In genomic region chr4:132501639-132502038, GRCm38 (mm10) we compare ENCODE assay signal across 25 mouse cellular contexts. TPM values are rescaled to one million over a fixed set of nuclear protein-coding genes. Genes with fewer than 3 reads are reported as not detected.
DNase-seq lines count a peak whose midpoint lies in the region; ATAC-seq and TF ChIP-seq lines count a peak whose summit lies in the region.
"Had no signal": no experiment of that assay in that cellular context is flagged by ENCODE, and none has a peak within 500 bp of the region (broad histone marks: within the 10 kb centered on the region; RNA-seq: fewer than 3 reads in every experiment).

No protein-coding gene starts in this region.

- H3K36me3 ChIP-seq in MEL (ENCODE audit: control insufficient read depth in 1 of 2, insufficient read depth in 2 of 2, low read length in 2 of 2), result peaks cover 30 to 32% of the 10 kb centered on the region in 2 experiments

- intact Hi-C loops in left cerebral cortex, postnatal 10 days (cut with DNase I), result no loop called here

- no peak overlapping the region for H3K27ac ChIP-seq in MEL (ENCODE audit: control insufficient read depth, low read depth, low read length)

- no peaks in the 10 kb centered on the region for H3K9me3 ChIP-seq in MEL (replicated peaks; ENCODE audit: insufficient read depth, low read length)
- H3K9me3 ChIP-seq: G1E had no signal

- no peak for TF ChIP-seq RAD21 in MEL (IDR thresholded peaks at IDR 0.05; ENCODE audit: low read depth, low read length)

- peaks cover 32% of the 10 kb centered on the region for H3K79me2 ChIP-seq in MEL (ENCODE audit: control insufficient read depth, insufficient read depth, low read length, poor library complexity)

- ATAC-seq in megakaryocyte progenitor cell, adult 5-6 weeks (replicated peaks; ENCODE audit: poor library complexity), result peak; percentile 37; the same call in 1 of the 2 replicates
- ATAC-seq: activated CD4-positive, CD25-positive, alpha-beta regulatory T cell, adult 4 months; CD4-positive, CD25-positive, alpha-beta regulatory T cell, adult 4 months; Patski had no signal

- H3K4me1 ChIP-seq in MEL (ENCODE audit: control insufficient read depth in 1 of 2, insufficient read depth in 2 of 2, low read length in 2 of 2), result peaks cover 20 to 23% of the 10 kb centered on the region in 2 experiments

- TF ChIP-seq POLR2A in MEL (IDR thresholded peaks at IDR 0.05; ENCODE audit: control insufficient read depth in 1 of 2, insufficient read depth in 1 of 2, low read depth in 1 of 2, low read length in 2 of 2, poor library complexity in 1 of 2), result no peak

- no peak overlapping the region for H3K9ac ChIP-seq in MEL (ENCODE audit: control insufficient read depth, low read depth, low read length, poor library complexity, severe bottlenecking)

- TF ChIP-seq EP300 in MEL (IDR thresholded peaks at IDR 0.05; ENCODE audit: low read depth in 1 of 2, low read length in 2 of 2), result peak in 1 of 2 experiments; percentile 45; a peak in 1 of 4 replicates

- TF ChIP-seq CTCF in MEL (IDR thresholded peaks at IDR 0.05 in 2 of 3, conservative IDR thresholded peaks at IDR 0.05 in 1 of 3; ENCODE audit: control insufficient read depth in 1 of 3, insufficient read depth in 1 of 3, low read depth in 2 of 3, low read length in 3 of 3, poor library complexity in 1 of 3, severe bottlenecking in 1 of 3), result no peak

- DNase-seq in ES-CJ7 (ENCODE audit: low read depth, low spot score) (peak; percentile 2), MEL (ENCODE audit: low read depth, low spot score) (peak; percentile 79), MEL-GATA-1-ER (ENCODE audit: extremely low read depth, low read depth) (peak; percentile 54)
- DNase-seq in layer of hippocampus, postnatal 36 days, result no peak
- no peak for DNase-seq in cerebellum, adult 18-20 months
- no peak for DNase-seq in left cerebral cortex, postnatal 10 days (ENCODE audit: extremely low spot score in 1 of 2, low spot score in 2 of 2)
- no peak for DNase-seq in layer of hippocampus, adult 9-11 months
- DNase-seq: adrenal gland, adult 2 months; adrenal gland, adult 8-10 months; adrenal gland, postnatal 10 days; adrenal gland, postnatal 14 days; adrenal gland, postnatal 25 days; adrenal gland, postnatal 36 days; B cell, adult 2 months; cerebellum, adult 11 months; cerebellum, adult 11-12 months; cerebellum, adult 2 months; cerebellum, adult 8-10 months; cerebellum, adult 9-10 months had no signal

- no peaks in the 10 kb centered on the region for H3K27me3 ChIP-seq in MEL (ENCODE audit: control insufficient read depth in 1 of 2, insufficient read depth in 2 of 2, low read length in 2 of 2)
- H3K27me3 ChIP-seq: CH12.LX, Patski had no signal

- H3K4me3 ChIP-seq in MEL (ENCODE audit: control insufficient read depth in 1 of 2, insufficient read depth in 1 of 2, low read depth in 2 of 2, low read length in 2 of 2), result no peak overlapping the region

TF ChIP-seq in MEL, 35 proteins besides CTCF, POLR2A, EP300 and RAD21:
- peak; percentile 72 for TF ChIP-seq GATA1 (IDR thresholded peaks at IDR 0.05; ENCODE audit: low read depth, low read length)
- TF ChIP-seq TBP (IDR thresholded peaks at IDR 0.05; ENCODE audit: low read depth, low read length), result 0 out of 2 replicates have a peak, but pooled peaks have one; percentile 36
- no peak for TF ChIP-seq NRF1 (IDR thresholded peaks at IDR 0.05; ENCODE audit: insufficient read depth, low read depth, low read length, poor library complexity, severe bottlenecking)
- peak; percentile 46; the same call in 1 of the 2 replicates for TF ChIP-seq SIN3A (IDR thresholded peaks at IDR 0.05; ENCODE audit: low read length)
- TF ChIP-seq ZNF384 (IDR thresholded peaks at IDR 0.05; ENCODE audit: low read depth, low read length), result peak; percentile 34; the same call in 1 of the 2 replicates

RNA-seq across cellular contexts. Expression of gene Sesn2, which starts 8.7 kb away (rescaled TPM):
- total RNA-seq in MEL (2012; rRNA removed), result 9.6 and 38.3 TPM in 2 replicates
- 10 to 100 TPM in 1 of 2 experiments, not detected in 1; 27.5 TPM for polyA plus RNA-seq in MEL (2012; ENCODE audit: insufficient read depth in 1 of 2, insufficient read length in 2 of 2, low read depth in 1 of 2, low replicate concordance in 2 of 2, missing spikeins in 1 of 2)
- 2.4 and 3.4 TPM in 2 replicates for total RNA-seq in megakaryocyte progenitor cell, adult 5-6 weeks (2015)
- 2.6 and 3.0 TPM in 2 replicates for total RNA-seq in megakaryocyte progenitor cell, adult 5-6 weeks (2017)
- total RNA-seq in layer of hippocampus, postnatal 36 days (2021), result 10 to 100 TPM; 12.8 to 13.5 TPM
- total RNA-seq in left cerebral cortex, postnatal 10 days (2021), result 10 to 100 TPM; 10.3 to 13.0 TPM

RNA-seq across cellular contexts. Expression of gene Atpif1, which starts 31.8 kb away (rescaled TPM):
- total RNA-seq in MEL (2012; rRNA removed), result 492 and 730 TPM in 2 replicates
- 100 to 1,000 TPM in 1 of 2 experiments, not detected in 1; 566 TPM for polyA plus RNA-seq in MEL (2012; ENCODE audit: insufficient read depth in 1 of 2, insufficient read length in 2 of 2, low read depth in 1 of 2, low replicate concordance in 2 of 2, missing spikeins in 1 of 2)
- 678 and 715 TPM in 2 replicates for total RNA-seq in megakaryocyte progenitor cell, adult 5-6 weeks (2015)
- total RNA-seq in megakaryocyte progenitor cell, adult 5-6 weeks (2017), result 1,407 and 1,519 TPM in 2 replicates
- 100 to 1,000 TPM; 415 to 443 TPM for total RNA-seq in layer of hippocampus, postnatal 36 days (2021)
- total RNA-seq in left cerebral cortex, postnatal 10 days (2021), result 100 to 1,000 TPM; 662 to 668 TPM

RNA-seq across cellular contexts. Expression of gene Dnajc8, which starts 33.7 kb away (rescaled TPM):
- total RNA-seq in MEL (2012; rRNA removed), result 110 and 115 TPM in 2 replicates
- 100 to 1,000 TPM in 1 of 2 experiments, not detected in 1; 246 TPM for polyA plus RNA-seq in MEL (2012; ENCODE audit: insufficient read depth in 1 of 2, insufficient read length in 2 of 2, low read depth in 1 of 2, low replicate concordance in 2 of 2, missing spikeins in 1 of 2)
- 134 and 147 TPM in 2 replicates for total RNA-seq in megakaryocyte progenitor cell, adult 5-6 weeks (2015)
- total RNA-seq in megakaryocyte progenitor cell, adult 5-6 weeks (2017), result 416 and 463 TPM in 2 replicates
- total RNA-seq in layer of hippocampus, postnatal 36 days (2021), result 10 to 100 TPM; 77.9 to 86.7 TPM
- total RNA-seq in left cerebral cortex, postnatal 10 days (2021), result 10 to 100 TPM; 74.6 to 83.5 TPM

RNA-seq across cellular contexts. Expression of gene Med18, which starts 37.9 kb away (rescaled TPM):
- 26.8 and 32.9 TPM in 2 replicates for total RNA-seq in MEL (2012; rRNA removed)
- 10 to 100 TPM in 1 of 2 experiments, not detected in 1; 13.4 TPM for polyA plus RNA-seq in MEL (2012; ENCODE audit: insufficient read depth in 1 of 2, insufficient read length in 2 of 2, low read depth in 1 of 2, low replicate concordance in 2 of 2, missing spikeins in 1 of 2)
- 11.1 and 18.4 TPM in 2 replicates for total RNA-seq in megakaryocyte progenitor cell, adult 5-6 weeks (2015)
- 10.9 and 16.9 TPM in 2 replicates for total RNA-seq in megakaryocyte progenitor cell, adult 5-6 weeks (2017)
- total RNA-seq in layer of hippocampus, postnatal 36 days (2021), result 10 to 100 TPM in 1 of 2 experiments, 1 to 10 TPM in 1; 8.8 to 10.4 TPM
- total RNA-seq in left cerebral cortex, postnatal 10 days (2021), result 10 to 100 TPM in 1 of 2 experiments, 1 to 10 TPM in 1; 7.8 to 10.1 TPM

Comparison
In these comparisons a context has a peak if more than half of its experiments do, and no peak if none do; other contexts are left out.
1. DNase-seq: peak in ES-CJ7 (single experiment), MEL (single experiment) and MEL-GATA-1-ER (single experiment); none in layer of hippocampus, postnatal 36 days (0 of 2), cerebellum, adult 18-20 months (0 of 2), left cerebral cortex, postnatal 10 days (0 of 2) and layer of hippocampus, adult 9-11 months (single experiment).